Mouse (Mus musculus) WW6 (cell line): Measurements from ENCODE around the gene Scpep1.
"Not testable (repeated sequence)": the region's sequence is repeated elsewhere in the genome, so short reads cannot be mapped to it uniquely, and the experiment has no call there.

ENCODE experiments used
- DNase-seq: peaks from one replicate; pipeline ENCODE4 v3.0.0-alpha.2; 2013; ENCODE audit warnings: low read depth, low spot score

Scpep1 gene

DNA sequence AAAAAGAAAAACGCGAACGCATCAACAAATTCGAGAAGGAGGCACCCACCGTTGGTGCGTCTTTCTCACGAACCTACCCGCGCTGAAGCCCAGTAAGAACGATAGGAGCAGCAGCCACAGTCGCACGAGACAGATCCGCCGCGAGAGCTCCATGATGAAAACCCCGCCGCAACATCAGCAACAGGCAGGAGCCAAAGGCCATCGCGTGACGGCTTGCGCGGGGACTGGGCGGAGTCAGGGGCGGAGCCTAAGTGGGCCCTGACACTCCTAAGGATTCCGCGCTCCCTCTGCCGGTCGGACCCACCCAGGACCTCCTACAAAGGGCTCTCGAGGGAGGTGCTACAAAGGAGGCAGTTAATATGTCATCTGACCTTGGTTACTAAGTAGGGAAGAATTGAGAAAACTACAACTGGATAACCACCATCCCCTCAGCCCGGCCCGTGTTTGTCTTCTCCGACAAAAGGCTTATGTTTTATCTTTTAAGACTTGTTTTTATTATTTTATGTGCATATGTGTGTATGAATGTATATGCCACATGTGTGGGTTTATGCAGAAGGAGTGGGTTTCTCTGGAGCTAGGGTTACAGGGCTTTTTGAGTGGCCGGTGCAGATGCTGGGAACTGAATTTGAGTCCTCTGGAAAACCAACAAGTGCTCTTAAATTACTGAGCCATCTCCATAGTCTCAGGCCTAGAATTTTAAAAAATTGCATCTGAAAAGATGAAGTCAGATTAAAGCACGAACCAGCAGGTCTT is at the start of gene Scpep1:
Gene Scpep1 (minus strand): TSS at position 249 of the 753 bp plus-strand sequence.
- DNase-seq = peak; percentile 99

DNA sequence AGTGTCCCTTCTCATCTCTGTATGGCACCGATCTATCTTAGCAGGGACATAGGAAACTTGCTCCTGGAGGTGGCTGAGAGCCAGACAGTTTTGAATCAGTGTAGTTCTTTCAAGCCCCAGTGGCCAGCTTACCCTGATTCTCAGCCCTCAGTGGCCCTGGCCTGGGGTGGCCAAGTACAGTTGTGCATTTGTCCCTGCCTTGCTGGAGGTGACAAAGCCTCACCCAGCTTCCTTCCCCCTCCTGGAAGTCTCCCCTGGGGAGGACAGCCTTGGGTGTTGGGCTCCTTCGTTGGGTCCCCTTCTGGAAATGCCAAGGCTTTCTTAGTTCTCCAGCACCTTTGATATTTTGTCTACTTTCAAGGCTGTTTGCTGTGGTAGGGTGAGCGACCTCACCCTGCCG is 48.5 kb upstream of the Scpep1 start:
- DNase-seq = no peak

DNA sequence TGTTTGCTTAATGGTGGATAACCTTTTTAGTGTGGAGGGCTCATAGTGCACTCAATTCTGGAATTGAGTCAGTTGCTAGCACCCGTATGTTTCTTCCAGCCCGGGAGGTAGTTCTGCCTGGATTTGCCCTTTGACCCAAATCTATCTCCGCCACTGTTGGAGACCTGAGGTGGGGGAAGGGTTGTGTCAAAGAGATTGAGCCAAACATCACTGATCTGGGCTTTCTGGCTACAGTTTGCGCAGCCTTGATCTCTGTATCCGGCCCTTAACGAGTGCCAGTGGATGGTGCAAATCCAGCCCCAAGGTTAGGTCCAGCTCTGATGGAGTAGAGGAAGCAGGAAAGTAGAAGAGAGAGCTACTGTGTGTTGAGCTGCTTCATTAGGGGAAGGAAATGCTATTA is 47.8 kb upstream of the Scpep1 start:
- no peak for DNase-seq

DNA sequence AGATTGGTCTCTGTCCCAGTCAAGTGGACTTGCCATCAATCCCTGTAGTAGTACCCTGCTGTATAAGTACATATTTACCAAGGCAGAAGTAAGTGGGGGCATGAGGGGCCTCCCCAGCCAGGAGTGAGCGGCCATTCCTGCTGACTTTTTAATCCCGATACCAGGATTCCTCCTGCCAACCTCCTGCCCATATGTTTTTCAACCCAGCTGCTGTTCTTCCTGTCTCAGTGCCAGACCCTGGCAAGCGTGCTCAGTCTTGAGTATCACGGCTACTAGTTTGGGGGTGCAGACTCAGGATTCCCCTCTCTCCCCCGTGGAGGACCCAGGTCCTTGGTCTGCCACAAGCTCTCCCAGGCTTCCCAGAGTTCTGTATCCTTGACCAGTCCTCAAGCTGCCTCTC is 47.4 kb upstream of the Scpep1 start:
- no peak for DNase-seq

DNA sequence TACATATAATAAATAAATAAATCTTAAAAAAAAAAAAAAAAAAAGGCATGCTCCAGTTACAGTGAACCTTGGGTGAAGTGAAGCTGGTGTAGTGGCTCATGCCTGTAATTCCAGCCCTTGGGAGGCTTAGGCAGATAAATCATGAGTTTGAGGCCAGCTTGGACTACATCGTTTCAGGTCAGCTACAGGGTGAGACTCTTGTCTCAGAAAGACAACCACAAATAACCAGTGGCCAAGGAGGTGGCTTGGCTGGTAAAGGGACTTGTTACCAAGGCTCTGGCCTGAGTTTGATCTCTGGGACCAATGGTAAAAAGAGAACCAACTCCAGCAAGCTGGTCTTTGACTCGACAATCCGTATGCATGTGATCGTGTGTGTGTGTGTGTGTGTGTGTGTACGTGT is 46.8 kb upstream of the Scpep1 start:
- no peak for DNase-seq

DNA sequence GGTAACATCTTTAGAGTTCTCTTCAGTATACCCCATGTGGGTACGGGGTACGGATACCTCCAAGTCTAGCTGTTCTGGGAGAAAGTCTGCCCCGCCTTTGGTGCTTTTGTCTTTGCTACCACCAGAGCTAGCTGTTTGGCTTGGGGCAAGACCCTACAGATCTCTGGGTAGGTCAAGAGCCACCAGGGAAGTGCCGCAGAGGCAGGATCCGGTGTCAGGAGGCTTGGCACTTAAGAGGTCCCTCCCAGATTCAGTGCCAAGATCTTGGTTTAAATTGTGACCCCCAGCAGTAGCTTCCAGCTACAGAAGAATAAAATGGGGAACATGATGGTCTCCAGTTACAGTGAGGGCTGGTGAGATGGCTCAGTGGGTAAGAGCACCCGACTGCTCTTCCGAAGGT is 46.3 kb upstream of the Scpep1 start:
- no peak for DNase-seq

DNA sequence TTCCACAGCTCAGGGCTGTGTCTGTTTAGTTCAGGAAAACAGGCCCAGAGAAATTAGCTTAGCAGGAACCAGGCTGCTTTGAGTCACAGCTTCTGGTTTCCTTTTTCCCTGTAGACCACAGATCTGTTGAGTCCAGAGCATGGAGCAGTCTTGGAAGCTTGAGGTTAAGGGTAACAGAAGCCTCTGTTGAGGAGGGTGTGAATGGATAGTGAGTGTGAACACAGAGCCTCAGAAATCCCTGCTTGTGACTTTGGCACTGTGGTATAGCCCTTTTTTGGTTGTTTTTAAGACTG is 45.2 kb upstream of the Scpep1 start:
- DNase-seq = no peak

DNA sequence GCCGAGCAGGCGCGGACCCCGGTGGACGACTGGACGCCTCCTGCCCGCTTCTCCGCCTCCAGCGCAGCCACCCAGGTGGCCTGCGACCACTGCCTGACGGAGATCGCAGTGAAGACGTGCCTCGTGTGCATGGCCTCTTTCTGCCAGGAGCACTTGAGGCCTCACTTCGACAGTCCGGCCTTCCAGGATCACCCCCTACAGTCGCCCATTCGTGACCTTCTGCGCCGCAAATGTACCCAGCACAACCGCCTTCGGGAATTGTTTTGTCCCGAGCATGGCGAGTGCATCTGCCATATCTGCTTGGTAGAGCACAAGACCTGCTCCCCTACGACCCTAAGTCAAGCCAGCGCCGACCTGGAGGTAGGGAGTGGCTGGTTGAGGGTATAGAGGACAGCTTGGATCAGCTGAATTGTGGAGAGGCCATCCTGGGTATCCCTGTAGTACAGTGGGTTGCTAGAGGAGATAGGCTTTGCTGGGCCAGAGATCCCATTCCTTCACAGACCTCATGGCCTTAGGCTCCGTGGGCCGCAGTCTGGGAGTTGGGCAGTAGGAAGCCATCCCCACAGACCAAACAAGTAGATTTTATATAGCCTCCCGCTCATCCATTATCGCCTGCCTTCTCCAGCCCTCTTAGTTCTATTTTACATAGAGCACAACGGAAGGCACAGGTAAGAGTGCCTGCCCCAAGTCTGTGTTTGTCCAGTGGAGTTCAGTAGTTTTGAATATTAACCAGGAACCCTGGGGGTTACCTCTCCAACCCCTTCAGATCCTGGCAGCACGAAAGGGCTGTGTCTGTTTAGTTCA is 44.7 kb upstream of the Scpep1 start:
- DNase-seq = no peak

DNA sequence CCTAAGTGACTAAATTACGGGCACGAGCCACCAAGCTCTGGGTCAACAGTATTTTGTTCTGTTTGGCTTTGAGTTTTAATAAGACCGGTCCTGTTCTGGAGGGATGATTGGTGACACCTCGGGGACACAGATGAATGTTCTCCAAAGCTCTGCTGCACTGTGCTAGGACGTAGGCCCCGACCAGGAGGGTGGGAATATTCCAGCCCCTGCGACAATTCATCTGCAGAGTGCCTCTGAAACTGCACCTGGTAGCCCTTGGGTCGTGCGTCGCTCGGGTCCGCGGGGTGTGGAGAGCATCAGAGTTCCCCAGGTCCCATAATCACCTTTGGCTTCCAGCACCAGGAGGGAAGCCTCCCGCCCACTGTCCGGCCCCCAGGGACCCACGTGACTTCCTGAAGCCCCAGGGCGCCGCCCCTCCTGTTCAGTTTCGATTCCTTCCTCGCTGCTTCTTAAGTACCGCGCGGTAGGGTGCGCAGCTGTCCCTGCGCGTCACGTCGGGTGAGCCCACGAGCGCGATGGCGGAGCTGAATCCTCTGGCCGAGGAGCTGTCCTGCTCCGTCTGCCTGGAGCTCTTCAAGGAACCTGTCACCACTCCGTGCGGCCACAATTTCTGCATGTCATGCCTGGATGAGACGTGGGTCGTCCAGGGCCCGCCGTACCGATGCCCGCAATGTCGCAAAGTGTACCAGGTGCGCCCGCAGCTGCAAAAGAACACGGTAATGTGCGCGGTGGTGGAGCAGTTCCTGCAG is 43.9 kb upstream of the Scpep1 start, which contains the start of gene Trim25:
Gene Trim25 (plus strand): TSS at position 403 of the 749 bp plus-strand sequence.
- DNase-seq = peak; percentile 90

DNA sequence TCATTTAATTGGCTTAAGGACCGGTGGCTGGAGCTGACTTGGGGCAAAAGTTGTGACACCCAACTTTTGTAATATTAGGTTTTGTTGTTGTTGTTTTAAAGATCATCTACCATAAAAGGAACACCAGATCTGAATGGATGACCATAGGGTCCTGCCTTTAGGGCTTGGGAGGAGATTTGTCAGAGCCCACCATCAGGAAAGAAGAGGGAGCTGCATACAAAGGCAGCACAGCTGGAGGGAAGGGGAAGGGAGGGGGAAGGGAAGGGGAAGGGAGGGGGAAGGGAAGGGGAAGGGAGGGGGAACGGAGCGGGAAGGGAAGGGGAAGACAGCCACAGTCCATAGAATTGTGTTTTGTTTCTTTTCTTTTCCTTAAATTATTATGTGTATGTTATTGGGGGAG is 43.1 kb upstream of the Scpep1 start:
- no peak for DNase-seq

DNA sequence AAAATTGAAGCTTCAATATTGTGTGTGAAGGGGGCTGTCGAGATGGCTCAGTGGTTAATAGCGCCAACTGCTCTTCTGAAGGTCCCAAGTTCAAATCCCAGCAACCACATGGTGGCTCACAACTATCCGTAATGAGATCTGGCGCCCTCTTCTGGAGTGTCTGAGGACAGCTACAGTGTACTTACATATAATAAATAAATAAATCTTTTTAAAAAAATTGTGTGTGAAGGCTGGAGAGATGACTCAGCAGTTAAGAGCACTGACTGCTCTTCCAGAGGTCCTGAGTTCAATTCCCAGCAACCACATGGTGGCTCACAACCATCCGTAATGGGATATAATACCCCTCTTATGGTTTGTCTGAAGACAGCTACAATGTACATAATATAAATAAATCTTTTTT is 42.1 kb upstream of the Scpep1 start:
- DNase-seq = not testable (repeated sequence)

DNA sequence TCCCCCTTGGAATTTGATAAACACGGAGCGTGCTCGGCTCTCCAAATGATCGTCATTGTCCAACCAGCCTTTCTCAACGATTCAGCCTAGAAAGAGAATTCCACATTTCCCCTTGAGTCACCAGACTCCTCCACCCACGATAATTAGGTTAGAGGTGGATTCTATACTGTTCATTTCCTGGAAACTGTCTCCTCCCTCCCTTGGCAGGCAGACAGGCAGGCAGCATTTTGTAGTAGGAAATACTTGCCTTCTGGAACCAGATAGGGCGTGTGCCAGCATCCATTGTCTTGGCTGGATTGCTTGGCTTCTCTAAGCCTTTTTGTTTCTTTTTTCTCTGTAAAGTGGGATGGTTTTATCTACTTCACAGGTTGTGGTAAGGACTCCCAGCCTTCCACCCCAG is 41.2 kb upstream of the Scpep1 start:
- DNase-seq = no peak

DNA sequence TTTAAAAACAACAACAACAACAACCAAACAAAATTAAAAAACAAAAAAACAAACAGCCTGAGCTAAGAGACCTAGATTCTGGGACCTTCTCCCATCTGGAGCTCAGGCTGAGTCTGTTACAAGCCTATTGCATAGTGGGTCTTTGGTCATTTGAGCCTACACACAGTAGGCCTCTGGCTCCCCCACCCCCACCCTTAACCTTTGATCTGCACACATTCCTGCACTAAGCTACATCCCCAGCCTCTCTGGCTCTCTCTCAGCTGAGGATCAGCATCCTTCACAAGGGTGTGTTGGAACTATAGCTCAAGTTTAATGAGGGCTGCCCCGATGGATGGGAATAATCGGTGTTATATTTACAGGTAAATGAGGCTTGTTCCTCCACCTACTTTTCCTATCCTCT is 40.4 kb upstream of the Scpep1 start:
- no peak for DNase-seq

DNA sequence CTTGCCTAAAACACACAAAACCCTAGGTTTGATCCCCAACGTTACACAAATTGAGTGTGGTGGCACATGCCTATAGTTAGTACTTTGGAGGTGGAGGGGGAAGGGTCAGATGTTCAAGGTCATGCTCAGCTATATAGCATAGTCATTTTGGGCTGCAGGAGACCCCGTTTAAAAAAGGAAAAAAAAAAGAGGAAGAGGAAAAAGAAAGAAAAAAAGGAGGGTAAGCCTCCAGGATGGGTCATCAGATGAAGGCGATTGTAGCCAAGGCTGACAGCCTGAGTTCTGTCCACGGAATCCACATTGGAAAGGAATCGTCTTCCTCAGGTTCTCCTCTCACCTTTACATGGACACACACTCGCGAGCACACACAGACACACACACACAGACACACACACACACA is 39.2 kb upstream of the Scpep1 start:
- DNase-seq = no peak

DNA sequence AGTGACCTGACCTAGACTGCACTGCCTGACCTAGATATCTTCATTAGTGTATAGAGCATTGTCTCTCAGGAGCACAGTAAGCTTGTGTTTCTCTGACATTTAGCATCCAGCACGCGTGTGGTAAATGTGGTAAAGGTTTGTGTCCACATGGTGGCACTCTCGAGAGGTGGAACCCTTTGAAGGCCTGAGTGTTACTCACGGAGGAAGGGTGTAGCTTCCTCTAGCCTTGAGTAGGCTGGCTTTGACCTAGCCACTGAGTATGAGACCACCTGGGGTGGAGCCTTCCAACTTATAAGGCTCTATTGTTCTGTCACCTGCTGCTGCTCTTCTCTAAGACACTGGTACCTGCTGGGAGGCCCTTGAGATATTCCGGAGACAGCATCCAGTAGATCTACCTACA is 38.4 kb upstream of the Scpep1 start:
- peak; percentile 97 for DNase-seq

DNA sequence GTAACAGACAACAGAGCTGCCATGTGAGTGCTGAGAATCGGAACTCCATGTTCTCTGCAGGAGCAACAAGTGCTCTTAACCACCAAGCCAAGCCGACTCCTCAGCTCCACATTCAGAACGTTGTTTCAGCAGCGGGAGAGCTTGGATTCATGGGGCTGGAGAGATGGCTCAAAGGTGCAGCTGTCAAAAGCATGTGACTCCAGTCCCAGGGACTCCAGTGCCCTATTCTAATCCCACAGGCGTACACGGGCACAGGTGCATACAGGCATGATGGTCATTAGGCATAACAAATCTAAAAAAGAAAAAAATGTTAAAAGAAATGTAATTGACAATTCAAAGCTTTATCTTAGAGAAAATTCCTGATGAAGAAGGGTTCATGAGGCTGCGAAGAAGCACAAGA is 37.9 kb upstream of the Scpep1 start:
- no peak for DNase-seq

DNA sequence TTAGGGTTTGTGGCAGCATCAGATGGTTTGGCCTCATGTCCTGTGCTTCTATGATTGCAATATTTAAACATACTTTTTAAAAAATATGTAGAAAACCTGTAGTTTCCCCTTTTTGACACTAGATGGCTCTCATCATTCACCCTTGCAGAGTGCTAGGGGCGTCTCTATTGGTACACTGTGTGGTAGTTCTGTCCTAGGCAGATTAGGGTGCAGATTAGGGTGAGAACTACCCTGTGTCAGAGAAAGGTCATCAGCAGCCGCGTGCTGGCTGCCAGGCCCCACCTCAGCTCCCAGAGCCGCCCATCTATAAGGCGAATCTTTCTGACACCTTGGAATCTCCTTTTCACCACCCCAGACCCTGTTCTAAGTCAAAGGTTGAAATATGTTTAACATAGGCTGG is 34.3 kb upstream of the Scpep1 start:
- no peak for DNase-seq

DNA sequence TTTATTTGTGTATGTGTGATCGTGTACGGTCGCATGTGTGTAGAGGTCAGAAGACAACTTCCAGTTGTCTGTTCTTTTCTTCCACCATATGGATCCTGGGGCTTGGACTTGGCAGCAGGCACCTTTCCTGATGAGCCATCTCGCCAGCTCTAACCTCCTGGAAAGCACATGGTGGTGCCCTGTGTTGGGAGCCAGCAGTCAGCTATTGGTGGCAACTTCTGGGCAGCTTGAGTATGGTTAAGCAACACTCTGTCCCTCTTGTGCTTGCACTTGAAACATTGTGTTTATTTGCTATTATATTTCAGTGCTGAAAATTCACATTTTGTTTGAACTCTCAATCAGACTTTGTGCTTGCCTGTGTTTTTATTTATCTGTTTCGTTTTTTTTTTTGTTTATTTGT is 33.7 kb upstream of the Scpep1 start:
- DNase-seq = no peak

DNA sequence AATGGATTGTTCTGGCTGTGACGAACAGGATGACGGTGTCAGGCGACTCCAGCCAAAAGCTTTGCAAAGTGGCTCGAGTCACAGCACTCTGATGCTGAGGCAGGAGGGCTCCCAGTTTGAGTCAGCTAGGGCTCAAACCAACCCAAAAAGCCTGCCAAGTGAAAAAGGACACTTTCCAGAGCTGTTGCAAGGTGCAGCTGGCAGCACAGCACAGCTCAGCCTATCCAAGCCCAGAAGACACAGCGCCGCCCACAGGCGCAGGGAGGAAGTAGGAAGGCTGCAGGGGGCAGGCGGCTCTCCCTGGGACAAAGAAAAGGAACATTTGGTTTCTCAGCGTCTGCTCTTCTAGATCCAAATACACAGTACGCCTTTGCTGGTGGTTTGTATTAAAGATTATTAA is 31.4 kb upstream of the Scpep1 start:
- no peak for DNase-seq

DNA sequence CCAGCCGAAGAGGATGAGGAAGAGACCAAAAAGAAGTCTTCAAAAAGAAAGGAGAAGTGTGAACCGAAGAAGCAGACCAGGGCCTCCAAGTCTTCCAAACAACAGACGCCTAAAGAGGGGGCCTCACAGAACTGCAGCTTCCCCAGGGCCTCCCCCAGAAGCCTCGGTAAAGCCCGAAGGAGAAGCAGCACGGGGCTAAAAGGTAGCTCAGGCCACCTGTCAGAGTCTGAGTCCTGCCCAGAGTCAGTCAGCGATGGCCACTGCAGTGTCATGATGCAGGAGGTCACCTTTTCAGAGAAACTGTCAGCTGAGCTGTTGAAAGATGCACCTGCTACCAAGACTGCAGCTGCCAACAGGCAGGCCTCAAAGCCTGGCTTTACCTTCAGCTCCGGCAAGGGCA is 26.1 kb upstream of the Scpep1 start:
- DNase-seq = no peak

DNA sequence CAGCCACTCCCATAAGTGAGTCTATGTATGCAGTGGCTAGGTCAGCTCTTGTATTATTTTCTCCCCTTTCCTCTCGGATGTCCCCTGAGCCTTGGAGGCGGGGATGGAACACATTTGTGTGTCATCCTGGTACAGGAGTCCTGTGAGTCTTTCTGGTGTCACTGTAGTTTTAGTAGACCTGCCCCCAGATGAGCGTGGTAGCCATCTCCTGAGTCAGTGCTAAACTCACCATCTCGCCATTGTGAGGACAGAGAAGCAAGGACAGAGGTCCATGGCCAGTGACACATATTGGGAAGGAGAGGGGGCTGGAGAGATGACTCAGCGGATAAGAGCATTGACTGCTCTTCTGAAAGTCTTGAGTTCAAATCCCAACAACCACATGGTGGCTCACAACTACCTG is 21.9 kb upstream of the Scpep1 start:
- no peak for DNase-seq

DNA sequence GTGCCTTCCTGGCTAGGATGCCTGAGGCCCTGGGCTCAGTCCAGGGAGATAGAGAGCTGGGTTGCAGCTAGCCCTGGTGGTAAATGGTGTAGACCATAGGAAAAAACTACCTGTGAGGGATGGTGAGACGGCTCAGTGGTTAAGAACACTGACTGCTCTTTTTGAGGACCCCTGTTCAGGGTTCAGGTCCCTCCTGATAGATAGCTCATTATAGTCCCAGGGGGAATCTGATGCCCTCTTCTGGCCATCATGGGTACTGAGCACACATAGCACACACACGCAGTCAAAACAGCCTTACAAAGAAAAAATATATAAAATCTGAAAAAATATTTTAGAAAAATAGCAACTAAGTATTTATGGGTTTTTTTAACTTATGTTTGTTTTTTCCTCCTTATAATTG is 21.1 kb upstream of the Scpep1 start:
- no peak for DNase-seq
